Mouse (Mus musculus) hindbrain, embryonic 11.5 days (tissue): ENCODE measurements at regions not wholly inside any gene's neighbourhood (a gene's known extent, or its start where the extent isn't known, plus 50 kb on each side); places are given as distances from the start of the nearest gene placed in this dataset.

Experiments used
- ATAC-seq: fragments of 200-750 bp; cut with Nextera tagmentation; 2 replicates; pipeline ENCODE4 v1.8.0; 2017; ENCODE audit warnings: mild to moderate bottlenecking, moderate TSS enrichment, moderate library complexity; ENCODE audit not compliant: low FRiP score
- DNase-seq: peaks from one replicate; pipeline ENCODE4 v3.0.0-alpha.2; 2015; ENCODE audit warnings: low spot score
- H3K27ac ChIP-seq: fragments of 300-500 bp; sonication (generic); 2 replicates; pipeline ENCODE4 v1.5.1; 2014; ENCODE audit warnings: mild to moderate bottlenecking, low read depth, low read length
- H3K27me3 ChIP-seq: fragments of 300-500 bp; sonication (generic); 2 replicates; pipeline ENCODE4 v1.6.1; 2014; ENCODE audit warnings: mild to moderate bottlenecking, low read length, moderate library complexity, mixed read lengths; ENCODE audit not compliant: control insufficient read depth, insufficient read depth
- H3K36me3 ChIP-seq: fragments of 300-500 bp; sonication (generic); 2 replicates; pipeline ENCODE4 v1.6.1; 2014; ENCODE audit warnings: mild to moderate bottlenecking, low read length, moderate library complexity, mixed read lengths; ENCODE audit not compliant: control insufficient read depth, insufficient read depth
- H3K4me1 ChIP-seq: fragments of 300-500 bp; sonication (generic); replicated peaks from 2 replicates; pipeline ENCODE4 v1.6.1; 2014; ENCODE audit warnings: low read length, mixed read lengths; ENCODE audit not compliant: control insufficient read depth, insufficient read depth
- H3K4me2 ChIP-seq: fragments of 300-500 bp; sonication (generic); replicated peaks from 2 replicates; pipeline ENCODE4 v1.6.1; 2014; ENCODE audit warnings: mild to moderate bottlenecking, low read depth, low read length
- H3K4me3 ChIP-seq: fragments of 300-500 bp; sonication (generic); 2 replicates; pipeline ENCODE4 v1.5.1; 2014; ENCODE audit warnings: low read depth, low read length
- H3K9ac ChIP-seq: fragments of 300-500 bp; sonication (generic); 2 replicates; pipeline ENCODE4 v1.6.1; 2014; ENCODE audit warnings: low read depth, low read length
- H3K9me3 ChIP-seq: fragments of 300-500 bp; sonication (generic); 2 replicates; pipeline ENCODE4 v1.6.1; 2016; ENCODE audit warnings: low read length; ENCODE audit not compliant: control insufficient read depth
- WGBS: fragments of 180-500 bp; shearing (Covaris S2); extraction: QIAGEN DNeasy Blood & Tissue Kit; methylation state at CpG from one replicate; pipeline ENCODE4 v1.1.7; 2014; 5-methylcytosine and 5-hydroxymethylcytosine counted together

DNA sequence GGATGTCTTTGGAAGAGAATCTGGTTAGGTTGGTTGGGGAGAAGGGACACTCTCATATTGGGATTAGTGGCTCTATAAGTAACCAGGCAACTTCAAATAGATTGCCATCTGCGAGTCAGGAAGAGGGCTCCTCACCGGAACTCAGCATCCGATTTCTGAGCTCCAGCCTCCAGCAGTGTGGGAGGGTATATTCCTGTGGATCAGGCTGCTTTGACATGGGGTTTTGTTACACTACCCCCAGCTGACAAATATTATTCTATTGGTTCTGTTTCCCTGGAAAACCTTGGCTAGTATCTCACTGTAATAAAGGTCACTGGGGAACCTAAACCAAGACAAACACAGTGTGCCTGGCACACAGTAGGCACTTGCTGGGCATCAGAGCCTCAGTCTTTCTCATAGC lies 179.9 kb downstream of the Enc1 start:
- 62% methylated on average over 3 of the region's 3 CpGs for WGBS
- Histone ChIP-seq H3K36me3 (no peaks in the 10 kb centered on the region), H3K9ac (no peak overlapping the region), H3K4me3 (no peak overlapping the region), H3K4me2 (no peak overlapping the region), H3K4me1 (no peaks in the 10 kb centered on the region), H3K27me3 (no peaks in the 10 kb centered on the region), H3K27ac (no peak overlapping the region), H3K9me3 (no peaks in the 10 kb centered on the region)
- ATAC-seq = no peak
- no peak for DNase-seq

DNA sequence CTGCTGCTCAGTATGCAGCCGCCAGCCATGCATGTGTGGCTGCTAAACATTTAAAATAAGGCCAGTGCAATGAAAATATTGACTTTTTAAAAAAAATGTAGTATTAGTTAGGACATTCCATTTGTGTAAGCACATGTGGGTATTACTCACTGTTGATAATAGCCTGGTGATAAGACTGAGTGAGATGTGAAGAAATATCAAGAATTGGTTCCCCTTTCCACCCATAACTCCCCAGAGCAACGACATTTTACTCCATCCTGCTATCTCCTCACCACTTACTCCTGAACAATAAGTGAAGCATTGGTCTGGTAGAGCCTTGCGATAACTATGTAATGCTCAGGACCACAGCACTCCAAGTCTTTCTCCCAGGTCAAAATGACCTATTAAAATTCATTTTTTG lies 178.2 kb downstream of the Enc1 start:
- Histone ChIP-seq H3K4me2 (no peak overlapping the region), H3K36me3 (no peaks in the 10 kb centered on the region), H3K27ac (no peak overlapping the region), H3K9ac (no peak overlapping the region), H3K9me3 (no peaks in the 10 kb centered on the region), H3K4me1 (no peaks in the 10 kb centered on the region), H3K27me3 (no peaks in the 10 kb centered on the region), H3K4me3 (no peak overlapping the region)
- WGBS = 92% methylated on average over 3 of the region's 3 CpGs
- DNase-seq = no peak
- ATAC-seq = no peak

DNA sequence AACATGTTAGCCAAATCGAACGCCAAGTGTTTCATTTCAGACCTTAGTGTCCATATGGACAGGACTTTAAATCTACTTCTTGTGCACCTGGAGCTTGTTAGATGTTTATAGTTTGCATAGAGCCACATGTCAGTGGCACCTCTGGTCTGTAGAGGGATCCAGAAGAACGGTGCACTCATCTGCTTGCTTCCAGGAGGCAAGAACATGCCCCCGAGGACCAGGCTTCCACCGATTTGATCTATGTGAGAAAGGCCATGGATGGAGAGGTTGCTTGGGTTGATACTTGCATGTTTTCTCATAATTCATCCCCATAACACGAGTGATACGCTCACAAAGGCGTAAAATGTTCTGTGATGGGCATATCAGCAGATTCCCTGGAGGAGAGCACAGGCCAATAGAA lies 177.8 kb downstream of the Enc1 start:
- no peaks in the 10 kb centered on the region for H3K27me3 ChIP-seq
- 83% methylated on average over 8 of the region's 8 CpGs for WGBS
- no peaks in the 10 kb centered on the region for H3K9me3 ChIP-seq
- no peak overlapping the region for H3K9ac ChIP-seq
- no peak overlapping the region for H3K4me3 ChIP-seq
- H3K4me1 ChIP-seq = no peaks in the 10 kb centered on the region
- H3K36me3 ChIP-seq = no peaks in the 10 kb centered on the region
- H3K4me2 ChIP-seq = no peak overlapping the region
- no peak overlapping the region for H3K27ac ChIP-seq
- DNase-seq (no peak), ATAC-seq (no peak)

GRCm38 (mm10) chr13:97418081-97418480 lies 177.2 kb downstream of the Enc1 start:
- no peak overlapping the region for H3K4me2 ChIP-seq
- ATAC-seq (no peak), DNase-seq (no peak)
- H3K4me1 ChIP-seq = no peaks in the 10 kb centered on the region
- 75% methylated on average over 6 of the region's 6 CpGs for WGBS
- no peaks in the 10 kb centered on the region for H3K9me3 ChIP-seq
- no peaks in the 10 kb centered on the region for H3K36me3 ChIP-seq
- H3K27me3 ChIP-seq = no peaks in the 10 kb centered on the region
- H3K9ac ChIP-seq = no peak overlapping the region
- no peak overlapping the region for H3K27ac ChIP-seq
- H3K4me3 ChIP-seq = no peak overlapping the region

DNA sequence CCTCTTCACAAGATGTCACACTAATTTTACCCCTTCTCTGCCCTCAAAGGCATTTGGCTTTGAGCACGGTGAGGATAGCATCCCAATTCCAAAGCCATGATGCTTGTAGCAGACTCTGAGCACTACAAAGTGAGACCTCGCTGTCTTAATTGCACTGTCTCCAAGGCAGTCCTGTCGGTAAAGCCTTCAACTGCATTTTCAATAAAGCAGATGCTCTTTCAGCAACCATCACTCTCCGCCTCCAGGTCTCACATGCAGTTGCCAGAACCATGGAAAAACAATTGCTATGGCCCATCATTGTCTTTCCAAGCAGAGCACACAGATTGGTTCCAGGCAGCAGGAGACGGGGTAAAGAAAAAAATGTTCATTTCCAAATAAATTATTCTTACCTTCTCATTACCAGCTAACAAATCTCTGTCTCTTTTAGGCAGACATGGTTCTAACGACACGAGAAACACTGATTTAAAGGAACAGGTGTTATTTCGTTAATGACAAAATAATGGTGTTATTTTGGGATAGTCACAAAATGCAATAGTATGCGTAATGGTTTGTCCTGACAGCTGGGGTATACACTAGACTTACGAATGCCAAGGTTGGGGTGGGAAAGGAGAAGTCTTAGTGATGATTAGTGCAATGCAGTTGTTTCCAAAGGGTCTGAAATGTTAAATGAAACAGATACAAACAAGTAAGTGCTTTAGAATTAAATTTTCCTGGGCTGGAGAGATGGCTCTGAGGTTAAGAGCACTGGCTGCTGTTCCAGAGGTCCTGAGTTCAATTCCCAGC lies 175.2 kb downstream of the Enc1 start:
- no peak overlapping the region for H3K4me3 ChIP-seq
- no peak overlapping the region for H3K4me2 ChIP-seq
- H3K36me3 ChIP-seq = no peaks in the 10 kb centered on the region
- H3K27ac ChIP-seq = no peak overlapping the region
- H3K27me3 ChIP-seq = no peaks in the 10 kb centered on the region
- H3K4me1 ChIP-seq = no peaks in the 10 kb centered on the region
- no peak overlapping the region for H3K9ac ChIP-seq
- no peak for ATAC-seq
- H3K9me3 ChIP-seq = no peaks in the 10 kb centered on the region
- 64% methylated on average over 10 of the region's 10 CpGs for WGBS
- DNase-seq = no peak

- ATAC-seq (no peak), DNase-seq (no peak)
- H3K27me3 ChIP-seq = no peaks in the 10 kb centered on the region
- H3K4me2 ChIP-seq = no peak overlapping the region
- H3K27ac ChIP-seq = no peak overlapping the region
- no peaks in the 10 kb centered on the region for H3K36me3 ChIP-seq
- WGBS = 92% methylated on average over 2 of the region's 2 CpGs
- H3K4me3 ChIP-seq = no peak overlapping the region
- no peaks in the 10 kb centered on the region for H3K9me3 ChIP-seq
- H3K9ac ChIP-seq = no peak overlapping the region
- no peaks in the 10 kb centered on the region for H3K4me1 ChIP-seq
Observed at GRCm38 (mm10) chr13:97415381-97415780, 174.5 kb downstream of the Enc1 start.

GRCm38 (mm10) chr13:97412151-97412550 lies 171.2 kb downstream of the Enc1 start:
- Histone ChIP-seq H3K27me3 (no peaks in the 10 kb centered on the region), H3K4me1 (no peaks in the 10 kb centered on the region; the same call in 1 of the 2 replicates), H3K4me3 (no peak overlapping the region), H3K4me2 (no peak overlapping the region), H3K36me3 (no peaks in the 10 kb centered on the region), H3K9ac (no peak overlapping the region), H3K9me3 (no peaks in the 10 kb centered on the region), H3K27ac (no peak overlapping the region)
- 83% methylated on average over 4 of the region's 4 CpGs for WGBS
- DNase-seq (no peak), ATAC-seq (no peak)

- DNase-seq (no peak), ATAC-seq (no peak)
- Histone ChIP-seq H3K27me3 (no peaks in the 10 kb centered on the region), H3K4me1 (no peaks in the 10 kb centered on the region; the same call in 1 of the 2 replicates), H3K27ac (no peak overlapping the region; the same call in 1 of the 2 replicates), H3K36me3 (no peaks in the 10 kb centered on the region), H3K9me3 (no peaks in the 10 kb centered on the region), H3K9ac (no peak overlapping the region), H3K4me3 (no peak overlapping the region), H3K4me2 (no peak overlapping the region)
- 73% methylated on average over 9 of the region's 9 CpGs for WGBS
Observed at GRCm38 (mm10) chr13:97410550-97411201, 169.8 kb downstream of the Enc1 start.
